Mouse (Mus musculus) MEL (cell line): ENCODE results near the gene Dffa. TPM values are rescaled to one million over a fixed set of nuclear protein-coding genes. Genes with fewer than 3 reads are reported as not detected.

Experiments
- DNase-seq: peaks from one replicate; pipeline ENCODE4 v3.0.0; 2011; ENCODE audit warnings: low read depth, low spot score
- H3K27ac ChIP-seq: 2 replicates; pipeline ENCODE4 v1.5.1; 2012; ENCODE audit warnings: low read depth, mild to moderate bottlenecking, control low read depth, low read length, moderate library complexity; ENCODE audit not compliant: control insufficient read depth
- H3K27me3 ChIP-seq, 2 experiments: fragments of 150-350 bp in 1 of 2; sonication (generic) in 1 of 2; 2 replicates each; pipeline ENCODE4 v1.6.1; 2012; ENCODE audit warnings: low read length in 2 of 2, mild to moderate bottlenecking in 2 of 2, improper control_type of control experiment in 1 of 2, moderate library complexity in 1 of 2; ENCODE audit not compliant: insufficient read depth in 2 of 2, control insufficient read depth in 1 of 2
- H3K36me3 ChIP-seq, 2 experiments: 2 replicates each; pipeline ENCODE4 v1.6.1; 2012 to 2014; ENCODE audit warnings: low read length in 2 of 2, improper control_type of control experiment in 1 of 2, inconsistent platforms in 1 of 2, mild to moderate bottlenecking in 1 of 2; ENCODE audit not compliant: insufficient read depth in 2 of 2, control insufficient read depth in 1 of 2
- H3K4me1 ChIP-seq, 2 experiments: fragments of 150-350 bp in 1 of 2; sonication (generic) in 1 of 2; 2 replicates each; pipeline ENCODE4 v1.6.1; 2012; ENCODE audit warnings: low read length in 2 of 2, improper control_type of control experiment in 1 of 2, mild to moderate bottlenecking in 1 of 2; ENCODE audit not compliant: insufficient read depth in 2 of 2, control insufficient read depth in 1 of 2
- H3K4me3 ChIP-seq, 2 experiments: fragments of 150-350 bp in 1 of 2; sonication (generic) in 1 of 2; 2 replicates each; pipeline ENCODE4 v1.5.1; 2012; ENCODE audit warnings: low read depth in 2 of 2, low read length in 2 of 2, mild to moderate bottlenecking in 2 of 2, moderate library complexity in 2 of 2, control low read depth in 1 of 2, improper control_type of control experiment in 1 of 2; ENCODE audit not compliant: control insufficient read depth in 1 of 2, insufficient read depth in 1 of 2
- H3K79me2 ChIP-seq: 2 replicates; pipeline ENCODE4 v1.6.1; 2012; ENCODE audit warnings: mild to moderate bottlenecking, low read length, moderate library complexity; ENCODE audit not compliant: control insufficient read depth, poor library complexity, insufficient read depth
- H3K9ac ChIP-seq: 2 replicates; pipeline ENCODE4 v1.6.1; 2012; ENCODE audit warnings: low read depth, mild to moderate bottlenecking, control low read depth, low read length, moderate library complexity; ENCODE audit not compliant: control insufficient read depth, poor library complexity, severe bottlenecking
- H3K9me3 ChIP-seq: fragments of 150-350 bp; sonication (generic); replicated peaks from 2 replicates; pipeline ENCODE4 v1.6.1; 2012; ENCODE audit warnings: mild to moderate bottlenecking, low read length, improper control_type of control experiment, moderate library complexity; ENCODE audit not compliant: insufficient read depth
- BHLHE40 ChIP-seq: IDR thresholded peaks from 2 replicates; pipeline ENCODE4 v1.6.1; 2012; ENCODE audit warnings: low read depth, mild to moderate bottlenecking, inconsistent platforms, low read length, improper control_type of control experiment, borderline replicate concordance
- CHD1 ChIP-seq: IDR thresholded peaks from 2 replicates; pipeline ENCODE4 v1.6.1; 2012; ENCODE audit warnings: low read depth, mild to moderate bottlenecking, inconsistent platforms, low read length, improper control_type of control experiment
- CHD2 ChIP-seq: IDR thresholded peaks from 2 replicates; pipeline ENCODE4 v1.6.1; 2011; ENCODE audit warnings: low read length, improper control_type of control experiment
- ELF1 ChIP-seq: IDR thresholded peaks from 2 replicates; pipeline ENCODE4 v1.6.1; 2014; ENCODE audit warnings: low read depth, mild to moderate bottlenecking, inconsistent platforms, low read length, improper control_type of control experiment, moderate library complexity
- EP300 ChIP-seq, 2 experiments: IDR thresholded peaks; 2 replicates each; pipeline ENCODE4 v1.6.1; 2011; ENCODE audit warnings: improper control_type of control experiment in 2 of 2, low read length in 2 of 2, low read depth in 1 of 2, mild to moderate bottlenecking in 1 of 2
- ETS1 ChIP-seq: IDR thresholded peaks from 2 replicates; pipeline ENCODE4 v1.6.1; 2012; ENCODE audit warnings: low read depth, mild to moderate bottlenecking, inconsistent platforms, low read length, improper control_type of control experiment, moderate library complexity
- HCFC1 ChIP-seq: IDR thresholded peaks from 2 replicates; pipeline ENCODE4 v1.6.1; 2012; ENCODE audit warnings: low read depth, mild to moderate bottlenecking, inconsistent platforms, low read length, improper control_type of control experiment, moderate library complexity
- MAX ChIP-seq: IDR thresholded peaks from 2 replicates; pipeline ENCODE4 v1.6.1; 2011; ENCODE audit warnings: low read length, improper control_type of control experiment
- MAZ ChIP-seq: IDR thresholded peaks from 2 replicates; pipeline ENCODE4 v1.6.1; 2012; ENCODE audit warnings: low read depth, mild to moderate bottlenecking, inconsistent platforms, low read length, improper control_type of control experiment
- MEF2A ChIP-seq: IDR thresholded peaks from 2 replicates; pipeline ENCODE4 v1.6.1; 2014; ENCODE audit warnings: low read depth, mild to moderate bottlenecking, inconsistent platforms, low read length, improper control_type of control experiment; ENCODE audit not compliant: poor library complexity, insufficient replicate concordance, severe bottlenecking; ENCODE audit errors: extremely low read depth
- MXI1 ChIP-seq: IDR thresholded peaks from 2 replicates; pipeline ENCODE4 v1.6.1; 2011; ENCODE audit warnings: mild to moderate bottlenecking, low read depth, low read length, improper control_type of control experiment
- NRF1 ChIP-seq: IDR thresholded peaks from 2 replicates; pipeline ENCODE4 v1.6.1; 2014; ENCODE audit warnings: low read depth, mild to moderate bottlenecking, inconsistent platforms, low read length, improper control_type of control experiment, moderate library complexity; ENCODE audit not compliant: poor library complexity, insufficient read depth, severe bottlenecking
- POLR2A ChIP-seq, 2 experiments: IDR thresholded peaks; 2 replicates each; pipeline ENCODE4 v1.6.1; 2011 to 2012; ENCODE audit warnings: low read length in 2 of 2, mild to moderate bottlenecking in 2 of 2, control low read depth in 1 of 2, improper control_type of control experiment in 1 of 2, low read depth in 1 of 2, moderate library complexity in 1 of 2; ENCODE audit not compliant: control insufficient read depth in 1 of 2, insufficient read depth in 1 of 2, poor library complexity in 1 of 2
- POLR2AphosphoS2 ChIP-seq: IDR thresholded peaks from 2 replicates; pipeline ENCODE4 v1.6.1; 2011; ENCODE audit warnings: low read length, improper control_type of control experiment
- POLR2AphosphoS5 ChIP-seq: IDR thresholded peaks from 2 replicates; pipeline ENCODE4 v1.6.1; 2012; ENCODE audit warnings: low read depth, borderline replicate concordance, mild to moderate bottlenecking, inconsistent platforms, low read length, moderate library complexity, mixed read lengths
- RCOR1 ChIP-seq: IDR thresholded peaks from 2 replicates; pipeline ENCODE4 v1.6.1; 2012; ENCODE audit warnings: low read depth, mild to moderate bottlenecking, inconsistent platforms, low read length, improper control_type of control experiment
- SIN3A ChIP-seq: IDR thresholded peaks from 2 replicates; pipeline ENCODE4 v1.6.1; 2012; ENCODE audit warnings: low read length, improper control_type of control experiment, inconsistent platforms
- SMC3 ChIP-seq: IDR thresholded peaks from 2 replicates; pipeline ENCODE4 v1.6.1; 2011; ENCODE audit warnings: low read depth, low read length, improper control_type of control experiment
- TAL1 ChIP-seq: IDR thresholded peaks from 2 replicates; pipeline ENCODE4 v1.6.1; 2012; ENCODE audit warnings: mild to moderate bottlenecking, inconsistent platforms, low read length, moderate library complexity, mixed read lengths
- TBP ChIP-seq: IDR thresholded peaks from 2 replicates; pipeline ENCODE4 v1.8.0; 2011; ENCODE audit warnings: low read depth, low read length, improper control_type of control experiment
- TCF12 ChIP-seq: IDR thresholded peaks from 2 replicates; pipeline ENCODE4 v1.6.1; 2014; ENCODE audit warnings: low read depth, mild to moderate bottlenecking, inconsistent platforms, low read length, improper control_type of control experiment, moderate library complexity
- USF2 ChIP-seq, 2 experiments: IDR thresholded peaks; 2 replicates each; pipeline ENCODE4 v1.6.1; 2011 to 2012; ENCODE audit warnings: improper control_type of control experiment in 2 of 2, low read length in 2 of 2, borderline replicate concordance in 1 of 2, inconsistent platforms in 1 of 2, low read depth in 1 of 2, mild to moderate bottlenecking in 1 of 2; ENCODE audit not compliant: insufficient read depth in 1 of 2
- ZC3H11A ChIP-seq: IDR thresholded peaks from 2 replicates; pipeline ENCODE4 v1.6.1; 2012; ENCODE audit warnings: low read depth, mild to moderate bottlenecking, inconsistent platforms, low read length, improper control_type of control experiment
- ZKSCAN1 ChIP-seq: IDR thresholded peaks from 2 replicates; pipeline ENCODE4 v1.6.1; 2012; ENCODE audit warnings: low read depth, mild to moderate bottlenecking, inconsistent platforms, low read length, improper control_type of control experiment, moderate library complexity
- polyA plus RNA-seq, 2 experiments: library from polyadenylated mRNA; stranded (reverse) in 1 of 2; unstranded in 1 of 2; fragments of >175 nt in 1 of 2; fragments of >200 nt in 1 of 2; gene quantifications; 2 replicates each; pipeline versions ENCODE4 v1.2.1 to v1.2.4; 2012; ENCODE audit warnings: low replicate concordance in 2 of 2, low read depth in 1 of 2; ENCODE audit not compliant: insufficient read length in 2 of 2, insufficient read depth in 1 of 2, missing spikeins in 1 of 2
- total RNA-seq: library from RNA; depleted of rRNA; stranded (reverse); fragments of 300-350 nt; gene quantifications from 2 replicates; pipeline ENCODE4 v1.2.3, GENCODE M21; 2012

The Dffa gene
- total and polyA plus RNA-seq, 3 experiments = 20.2 to 33.0 TPM; not detected in 1

DNA sequence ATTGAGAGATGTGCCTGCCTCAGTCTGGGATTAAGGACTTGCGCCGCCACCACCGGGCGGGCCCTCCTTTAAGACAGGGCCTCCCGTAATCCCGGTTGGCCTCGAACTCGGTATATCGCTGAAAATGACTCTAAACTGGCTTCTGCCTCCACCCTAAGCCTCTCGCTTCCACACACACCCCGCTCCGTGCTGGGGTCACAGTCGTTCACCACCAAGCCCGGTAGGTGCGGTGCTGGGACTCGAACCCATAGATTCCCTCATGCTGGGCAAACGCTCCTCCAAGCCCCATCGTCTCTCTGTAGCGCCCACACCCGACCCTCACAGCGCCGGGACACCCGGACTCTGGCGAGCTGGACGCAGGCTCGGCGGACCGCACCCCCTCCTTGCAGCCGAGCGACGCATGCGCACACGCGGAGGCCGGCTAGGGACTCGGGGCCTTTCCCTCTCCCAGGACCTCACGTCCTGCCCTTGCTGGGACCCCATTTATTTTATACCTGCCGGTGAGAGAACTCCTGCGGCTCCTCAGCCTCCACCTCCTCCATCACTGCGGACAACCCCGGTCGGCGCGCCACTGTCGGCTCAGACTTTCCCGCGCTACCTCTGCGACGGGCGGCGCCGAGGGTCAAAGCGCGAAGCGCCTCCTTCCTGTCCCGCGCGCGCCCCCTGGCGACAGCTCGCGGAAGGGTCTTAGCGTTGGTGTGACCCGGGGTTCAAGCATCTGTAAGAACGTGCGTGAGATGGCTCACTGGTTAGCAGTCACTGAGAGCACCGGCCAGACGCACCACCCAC lies 33.2 kb downstream of the Dffa start, which contains the start of gene Cenps (continued):
- TF ChIP-seq USF2 (IDR thresholded peaks at IDR 0.05; ENCODE audit: borderline replicate concordance in 1 of 2, insufficient read depth in 1 of 2, low read depth in 1 of 2, low read length in 2 of 2) = no peak
- no peak for TF ChIP-seq POLR2AphosphoS2

DNA sequence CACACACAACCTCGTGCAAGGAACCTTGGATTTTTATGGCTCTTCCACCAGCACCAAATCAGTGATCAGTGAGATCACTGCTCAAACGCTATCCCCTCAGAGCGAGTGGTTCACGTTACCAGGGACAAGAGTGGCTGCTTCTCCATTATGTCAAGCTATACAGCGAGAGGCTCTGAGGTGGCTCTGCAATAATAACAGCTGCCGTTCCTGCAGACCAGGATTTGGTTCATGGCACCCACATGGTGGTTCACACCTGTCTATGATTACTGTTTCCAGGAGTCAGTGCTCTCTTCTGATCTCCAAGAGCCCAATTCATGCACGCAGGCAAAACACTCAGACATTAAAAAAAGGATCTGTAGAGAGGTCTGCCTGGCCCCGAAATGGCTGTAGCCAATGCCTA lies 34.6 kb downstream of the Dffa start:
- Histone ChIP-seq H3K4me3 (no peak overlapping the region), H3K27ac (no peak overlapping the region), H3K9me3 (no peaks in the 10 kb centered on the region), H3K27me3 (no peaks in the 10 kb centered on the region), H3K4me1 (peaks cover 2 to 7% of the 10 kb centered on the region in 2 experiments; a peak in 3 of 4 replicates), H3K9ac (no peak overlapping the region), H3K36me3 (peaks cover 0 to 2% of the 10 kb centered on the region in 2 experiments; a peak in 3 of 4 replicates), H3K79me2 (peaks cover 7% of the 10 kb centered on the region)
- no peak for DNase-seq
- TF ChIP-seq RCOR1 = no peak
- TF ChIP-seq CHD1 = no peak
- no peak for TF ChIP-seq SIN3A
- no peak for TF ChIP-seq MAZ
- no peak for TF ChIP-seq TCF12
- no peak for TF ChIP-seq EP300 (IDR thresholded peaks at IDR 0.05; ENCODE audit: low read depth in 1 of 2, low read length in 2 of 2)
- TF ChIP-seq TAL1 = no peak
- TF ChIP-seq TBP = no peak
- TF ChIP-seq NRF1 = no peak
- TF ChIP-seq SMC3 = no peak
- TF ChIP-seq, all 39 proteins: peak for 0

DNA sequence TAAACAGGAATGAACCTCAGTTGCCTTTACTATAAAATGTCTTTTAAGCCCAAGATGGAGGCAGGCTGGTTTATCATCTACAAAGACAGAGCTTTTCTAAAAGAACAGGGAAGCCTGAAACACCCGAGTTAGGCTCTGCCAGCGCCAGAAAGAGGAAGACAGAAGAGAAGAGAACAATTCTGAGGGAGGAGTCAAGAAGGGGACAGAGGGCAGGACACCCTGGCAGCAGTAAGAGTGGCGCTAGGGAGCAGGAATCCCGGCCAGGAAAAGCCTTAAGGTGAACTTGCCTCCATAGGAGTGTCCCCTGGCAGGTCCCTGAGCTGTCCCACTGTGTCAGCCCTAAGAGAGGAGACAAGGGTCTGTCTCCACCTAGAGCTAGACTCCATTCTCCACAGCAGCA lies 39.6 kb downstream of the Dffa start:
- DNase-seq = peak; percentile 80
- no peaks in the 10 kb centered on the region; a peak in 1 of 4 replicates for H3K4me1 ChIP-seq
- H3K27me3 ChIP-seq = no peaks in the 10 kb centered on the region
- peak overlapping the region; percentile 46; the same call in 1 of the 2 replicates for H3K9ac ChIP-seq
- H3K4me3 ChIP-seq = peak overlapping the region; percentile 21 to 31; a peak in 2 of 4 replicates
- no peak overlapping the region for H3K27ac ChIP-seq
- H3K9me3 ChIP-seq = no peaks in the 10 kb centered on the region
- H3K79me2 ChIP-seq = no peaks in the 10 kb centered on the region
- TF ChIP-seq SMC3 (no peak), POLR2AphosphoS5 (no peak), ELF1 (peak; percentile 38; the same call in 1 of the 2 replicates), MEF2A (no peak), TBP (0 out of 2 replicates have a peak, but pooled peaks have one; percentile 42), POLR2A (IDR thresholded peaks at IDR 0.05; ENCODE audit: control insufficient read depth in 1 of 2, insufficient read depth in 1 of 2, low read depth in 1 of 2, low read length in 2 of 2, poor library complexity in 1 of 2) (no peak), HCFC1 (no peak), ETS1 (no peak), USF2 (IDR thresholded peaks at IDR 0.05; ENCODE audit: borderline replicate concordance in 1 of 2, insufficient read depth in 1 of 2, low read depth in 1 of 2, low read length in 2 of 2) (no peak), MXI1 (no peak), MAZ (no peak), TAL1 (no peak), BHLHE40 (no peak), ZC3H11A (0 out of 2 replicates have a peak, but pooled peaks have one; percentile 3), MAX (no peak), ZKSCAN1 (no peak), CHD2 (no peak)
- TF ChIP-seq, all 39 proteins: peak for 3
- H3K36me3 ChIP-seq = no peaks in the 10 kb centered on the region; a peak in 1 of 4 replicates
